Mouse (Mus musculus) hindbrain, embryonic 13.5 days (tissue): ENCODE data around the gene Zfp709. TPM values are rescaled to one million over a fixed set of nuclear protein-coding genes. Genes with fewer than 3 reads are reported as not detected.
"Not testable (repeated sequence)": the region's sequence is repeated elsewhere in the genome, so short reads cannot be mapped to it uniquely, and the experiment has no call there.

Experiments
- ATAC-seq: fragments of 200-750 bp; cut with Nextera tagmentation; 2 replicates; pipeline ENCODE4 v1.8.0; 2017; ENCODE audit warnings: moderate TSS enrichment; ENCODE audit not compliant: low FRiP score
- H3K27ac ChIP-seq: fragments of 300-500 bp; sonication (generic); 2 replicates; pipeline ENCODE4 v1.5.1; 2015; ENCODE audit warnings: inconsistent platforms, mild to moderate bottlenecking, moderate library complexity
- H3K27me3 ChIP-seq: fragments of 300-500 bp; sonication (generic); 2 replicates; pipeline ENCODE4 v1.6.1; 2015; ENCODE audit warnings: mild to moderate bottlenecking, inconsistent platforms
- H3K36me3 ChIP-seq: fragments of 300-500 bp; sonication (generic); 2 replicates; pipeline ENCODE4 v1.6.1; 2015; ENCODE audit warnings: mild to moderate bottlenecking, inconsistent platforms
- H3K4me1 ChIP-seq: fragments of 300-500 bp; sonication (generic); replicated peaks from 2 replicates; pipeline ENCODE4 v1.6.1; 2015; ENCODE audit warnings: inconsistent platforms
- H3K4me2 ChIP-seq: fragments of 300-500 bp; sonication (generic); 2 replicates; pipeline ENCODE4 v1.6.1; 2015; ENCODE audit warnings: inconsistent platforms, mild to moderate bottlenecking, moderate library complexity
- H3K4me3 ChIP-seq: fragments of 300-500 bp; sonication (generic); 2 replicates; pipeline ENCODE4 v1.5.1; 2015; ENCODE audit warnings: mild to moderate bottlenecking, inconsistent platforms
- H3K9ac ChIP-seq: fragments of 300-500 bp; sonication (generic); 2 replicates; pipeline ENCODE4 v1.6.1; 2015; ENCODE audit warnings: mild to moderate bottlenecking, inconsistent platforms
- H3K9me3 ChIP-seq: fragments of 300-500 bp; sonication (generic); 2 replicates; pipeline ENCODE4 v1.6.1; 2016; ENCODE audit warnings: inconsistent platforms
- WGBS: fragments of 180-500 bp; shearing (Covaris S2); methylation state at CpG from one replicate; pipeline ENCODE4 v1.1.7; 2015; 5-methylcytosine and 5-hydroxymethylcytosine counted together
- polyA plus RNA-seq: library from polyadenylated mRNA; unstranded; fragments of >200 nt; fragmentation: Nextera tagmentation; extraction: Ambion mirVana; gene quantifications from 2 replicates; pipeline ENCODE4 v1.2.1, GENCODE M21; 2015

Gene Zfp709
- polyA plus RNA-seq, 1 experiment from 2014 or later = 8.2 TPM

DNA sequence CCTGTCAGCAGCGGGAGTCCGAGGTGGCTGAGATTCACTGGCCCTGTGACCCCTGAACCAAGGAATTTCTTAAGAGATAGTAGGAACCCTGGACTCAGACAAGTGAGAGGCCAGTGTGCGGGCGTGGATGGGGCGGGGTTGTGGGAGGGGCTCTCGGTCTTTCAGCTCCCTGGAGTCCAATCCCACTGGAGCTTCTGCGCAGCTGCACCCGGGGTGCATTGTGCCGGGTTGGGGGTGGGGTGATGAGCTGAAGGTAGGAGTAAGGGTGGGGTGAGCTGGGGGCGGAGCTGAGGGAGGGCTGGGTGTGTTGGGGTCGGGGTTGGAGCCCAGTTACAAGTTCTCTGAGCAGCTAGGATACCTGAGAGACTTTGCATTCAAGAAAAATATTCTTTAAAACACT, 18.8 kb downstream of the Zfp709 start:
- 42% methylated on average over 11 of the region's 11 CpGs for WGBS
- ATAC-seq = peak; percentile 57; the same call in 1 of the 2 replicates

GRCm38 (mm10) chr8:71903084-71903483, 21.3 kb downstream of the Zfp709 start:
- H3K4me3 ChIP-seq, H3K9ac ChIP-seq, H3K9me3 ChIP-seq, ATAC-seq, H3K4me2 ChIP-seq, H3K27ac ChIP-seq, H3K4me1 ChIP-seq, H3K36me3 ChIP-seq: not testable (repeated sequence)
- 71% methylated on average over 1 of the region's 1 CpGs for WGBS
- peaks cover 10% of the 10 kb centered on the region for H3K27me3 ChIP-seq

More for the DNA sequence above, 18.8 kb downstream of the Zfp709 start:
- not testable (repeated sequence) for H3K9me3 ChIP-seq, H3K4me2 ChIP-seq, H3K9ac ChIP-seq, H3K4me1 ChIP-seq, H3K27ac ChIP-seq, H3K4me3 ChIP-seq, H3K36me3 ChIP-seq
- peaks cover 10% of the 10 kb centered on the region for H3K27me3 ChIP-seq

GRCm38 (mm10) chr8:71906809-71907208, 25.0 kb downstream of the Zfp709 start:
- Histone ChIP-seq H3K4me2 (no peak overlapping the region), H3K27me3 (peaks cover 10% of the 10 kb centered on the region), H3K36me3 (no peaks in the 10 kb centered on the region), H3K4me3 (no peak overlapping the region), H3K4me1 (peaks cover 4% of the 10 kb centered on the region; the same call in 1 of the 2 replicates), H3K9ac (no peak overlapping the region), H3K27ac (no peak overlapping the region), H3K9me3 (no peaks in the 10 kb centered on the region)
- WGBS = 95% methylated on average over 1 of the region's 1 CpGs
- no peak for ATAC-seq

- Histone ChIP-seq H3K9ac (0 out of 2 replicates have a peak overlapping the region, but pooled peaks have one; percentile 80), H3K27me3 (peaks cover 8% of the 10 kb centered on the region), H3K36me3 (no peaks in the 10 kb centered on the region), H3K4me2 (peak overlapping the region; percentile 62), H3K9me3 (no peaks in the 10 kb centered on the region), H3K4me3 (peak overlapping the region; percentile 53), H3K4me1 (peaks cover 4% of the 10 kb centered on the region; the same call in 1 of the 2 replicates), H3K27ac (peak overlapping the region; percentile 98)
- 96% methylated on average over 5 of the region's 5 CpGs for WGBS
- no peak for ATAC-seq
These were observed 26.0 kb downstream of the Zfp709 start for GRCm38 (mm10) chr8:71907798-71908257.

DNA sequence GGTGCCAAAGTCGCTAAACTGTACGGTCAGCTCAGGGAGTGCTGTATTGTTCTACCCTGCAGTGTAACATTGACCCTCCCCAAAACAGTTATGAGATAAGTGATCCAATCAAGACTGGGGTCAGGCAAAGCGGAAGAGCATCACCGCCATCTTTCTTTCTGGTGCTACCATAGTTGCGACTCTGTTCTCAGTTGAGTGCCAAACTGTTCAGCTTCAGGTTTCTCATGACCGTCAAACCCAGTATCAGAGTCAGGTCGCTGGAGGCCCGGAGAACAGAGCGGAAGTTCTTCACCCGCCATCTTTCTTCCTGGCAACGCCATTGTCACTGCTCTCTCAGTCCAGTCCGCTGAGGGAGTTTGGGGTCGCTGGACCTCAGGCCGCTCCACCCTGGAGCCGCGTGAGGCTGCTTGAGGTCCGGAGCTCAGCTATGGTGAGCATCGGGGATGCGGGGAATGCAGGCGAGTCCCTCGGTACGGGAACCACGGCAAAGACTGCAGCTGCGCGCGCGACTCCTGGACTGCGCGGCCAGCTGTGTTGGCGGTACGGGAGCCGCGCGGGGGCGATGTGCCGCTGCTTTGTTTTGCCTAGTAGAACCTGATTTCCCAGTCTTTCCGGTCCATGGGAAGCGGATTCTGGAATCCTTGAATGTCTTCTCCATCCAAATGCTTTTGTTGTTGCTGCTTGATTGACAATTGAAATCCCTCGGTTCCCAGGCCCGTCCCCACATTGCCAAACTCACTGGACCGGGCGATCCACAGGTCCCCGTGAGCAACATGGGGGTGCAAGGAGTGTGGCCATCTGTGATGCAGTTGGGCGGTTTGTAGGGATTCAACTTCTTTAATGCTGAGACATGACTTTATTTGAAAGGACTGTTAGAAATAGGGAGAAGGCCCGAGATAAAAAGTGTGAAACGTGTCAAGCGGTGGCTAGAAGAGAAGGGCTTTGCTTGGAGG, 26.8 kb downstream of the Zfp709 start, which contains the start of the genes Zfp882 and Zfp617:
Gene Zfp882 (plus strand): TSS at position 300 of the 953 bp plus-strand sequence.
Gene Zfp617 (plus strand): TSS at position 327 of the 953 bp plus-strand sequence.
- H3K36me3 ChIP-seq = peaks cover 3% of the 10 kb centered on the region
- H3K27ac ChIP-seq = peak within 1 kb of the TSS; percentile 98
- peak within 1 kb of the TSS; percentile 62 for H3K4me2 ChIP-seq
- H3K27me3 ChIP-seq = peaks cover 8% of the 10 kb centered on the region
- H3K4me1 ChIP-seq = peaks cover 4% of the 10 kb centered on the region; the same call in 1 of the 2 replicates
- 5% methylated on average over 47 of the region's 47 CpGs for WGBS
- H3K9ac ChIP-seq = peak within 1 kb of the TSS; percentile 80
- peak within 1 kb of the TSS; percentile 53 for H3K4me3 ChIP-seq
- no peaks in the 10 kb centered on the region for H3K9me3 ChIP-seq
- peak; percentile 97 for ATAC-seq

GRCm38 (mm10) chr8:71912286-71912685, 30.5 kb downstream of the Zfp709 start:
- peaks cover 4% of the 10 kb centered on the region; the same call in 1 of the 2 replicates for H3K4me1 ChIP-seq
- no peaks in the 10 kb centered on the region for H3K27me3 ChIP-seq
- peaks cover 36% of the 10 kb centered on the region for H3K36me3 ChIP-seq
- H3K4me2 ChIP-seq = no peak overlapping the region
- H3K4me3 ChIP-seq = no peak overlapping the region
- no peak overlapping the region for H3K9ac ChIP-seq
- H3K27ac ChIP-seq = no peak overlapping the region
- no peaks in the 10 kb centered on the region for H3K9me3 ChIP-seq
- no peak for ATAC-seq
- 91% methylated on average over 2 of the region's 2 CpGs for WGBS

GRCm38 (mm10) chr8:71922567-71923401, 41.0 kb downstream of the Zfp709 start:
- Histone ChIP-seq H3K4me3 (peak overlapping the region; percentile 57), H3K27me3 (no peaks in the 10 kb centered on the region), H3K9ac (peak overlapping the region; percentile 90), H3K36me3 (peaks cover 13% of the 10 kb centered on the region), H3K4me2 (peak overlapping the region; percentile 69), H3K4me1 (peaks cover 13% of the 10 kb centered on the region), H3K9me3 (no peaks in the 10 kb centered on the region), H3K27ac (peak overlapping the region; percentile 97)
- peak; percentile 99 for ATAC-seq
- under 1% methylated on average over 57 of the region's 57 CpGs for WGBS

- H3K4me1 ChIP-seq = peaks cover 13% of the 10 kb centered on the region
- no peak overlapping the region for H3K4me3 ChIP-seq
- peaks cover 27% of the 10 kb centered on the region for H3K36me3 ChIP-seq
- no peaks in the 10 kb centered on the region for H3K9me3 ChIP-seq
- H3K9ac ChIP-seq = no peak overlapping the region
- no peak for ATAC-seq
- no peak overlapping the region for H3K27ac ChIP-seq
- H3K4me2 ChIP-seq = no peak overlapping the region
- H3K27me3 ChIP-seq = no peaks in the 10 kb centered on the region
- 95% methylated on average over 5 of the region's 5 CpGs for whole genome bisulfite sequencing
These were observed 44.0 kb downstream of the Zfp709 start for GRCm38 (mm10) chr8:71925791-71926190.

GRCm38 (mm10) chr8:71926551-71926950, 44.7 kb downstream of the Zfp709 start:
- Histone ChIP-seq H3K4me3 (no peak overlapping the region), H3K4me2 (no peak overlapping the region), H3K27me3 (no peaks in the 10 kb centered on the region), H3K27ac (no peak overlapping the region), H3K4me1 (peaks cover 13% of the 10 kb centered on the region), H3K9me3 (peaks cover 3% of the 10 kb centered on the region; the same call in 1 of the 2 replicates), H3K9ac (no peak overlapping the region), H3K36me3 (peaks cover 34% of the 10 kb centered on the region)
- ATAC-seq = no peak
- WGBS = 99% methylated on average over 3 of the region's 3 CpGs

- no peak for ATAC-seq
These were observed 46.0 kb downstream of the Zfp709 start for GRCm38 (mm10) chr8:71927779-71928178.

GRCm38 (mm10) chr8:71938037-71938436, 56.2 kb downstream of the Zfp709 start:
- not testable (repeated sequence) for H3K27me3 ChIP-seq, H3K4me2 ChIP-seq, H3K27ac ChIP-seq, H3K9ac ChIP-seq, H3K36me3 ChIP-seq, H3K4me1 ChIP-seq, ATAC-seq, H3K9me3 ChIP-seq, H3K4me3 ChIP-seq
- WGBS = 87% methylated on average over 2 of the region's 2 CpGs

More at GRCm38 (mm10) chr8:71927779-71928178, 46.0 kb downstream of the Zfp709 start:
- no peak overlapping the region for H3K4me2 ChIP-seq
- H3K27ac ChIP-seq = no peak overlapping the region
- no peak overlapping the region for H3K9ac ChIP-seq
- no peaks in the 10 kb centered on the region for H3K27me3 ChIP-seq
- H3K9me3 ChIP-seq = peaks cover 4% of the 10 kb centered on the region; the same call in 1 of the 2 replicates
- H3K4me1 ChIP-seq = peaks cover 13% of the 10 kb centered on the region
- H3K4me3 ChIP-seq = no peak overlapping the region
- peaks cover 41% of the 10 kb centered on the region for H3K36me3 ChIP-seq
